Mouse (Mus musculus) ES-E14 (cell line): ENCODE measurements around the gene Kndc1. TPM values are rescaled to one million over a fixed set of nuclear protein-coding genes. Genes with fewer than 3 reads are reported as not detected.
A peak's percentile ranks its signal among the peaks of the same experiment; 100 is the strongest.

Experiments
- DNase-seq: peaks from one replicate; pipeline ENCODE4 v3.0.0-alpha.2; 2013; ENCODE audit warnings: low read depth, low spot score
- H3K27ac ChIP-seq: 2 replicates; pipeline ENCODE4 v1.5.1; 2012; ENCODE audit warnings: low read depth, mild to moderate bottlenecking, low read length, moderate library complexity, mixed read lengths; ENCODE audit not compliant: poor library complexity, insufficient read depth, severe bottlenecking
- H3K36me3 ChIP-seq: 2 replicates; pipeline ENCODE4 v1.6.1; 2012; ENCODE audit warnings: mild to moderate bottlenecking, low read length, moderate library complexity, mixed read lengths; ENCODE audit not compliant: control insufficient read depth, poor library complexity, insufficient read depth, severe bottlenecking
- H3K4me1 ChIP-seq, 2 experiments: fragments of 150-350 bp in 1 of 2; sonication (generic) in 1 of 2; 2 replicates each; pipeline ENCODE4 v1.6.1; 2012; ENCODE audit warnings: low read length in 2 of 2, mild to moderate bottlenecking in 1 of 2, mixed read lengths in 1 of 2; ENCODE audit not compliant: control insufficient read depth in 2 of 2, insufficient read depth in 2 of 2, poor library complexity in 1 of 2
- H3K4me3 ChIP-seq, 2 experiments: fragments of 150-350 bp in 1 of 2; sonication (generic) in 1 of 2; 2 replicates each; pipeline ENCODE4 v1.5.1; 2012; ENCODE audit warnings: low read length in 2 of 2, low read depth in 1 of 2, mild to moderate bottlenecking in 1 of 2, mixed read lengths in 1 of 2; ENCODE audit not compliant: insufficient read depth in 1 of 2, poor library complexity in 1 of 2, severe bottlenecking in 1 of 2
- H3K9ac ChIP-seq: 2 replicates; pipeline ENCODE4 v1.6.1; 2012; ENCODE audit warnings: low read depth, mild to moderate bottlenecking, low read length, mixed read lengths; ENCODE audit not compliant: poor library complexity, insufficient read depth, severe bottlenecking
- H3K9me3 ChIP-seq: fragments of 150-350 bp; sonication (generic); 2 replicates; pipeline ENCODE4 v1.6.1; 2012; ENCODE audit warnings: low read depth, mild to moderate bottlenecking, low read length; ENCODE audit not compliant: control insufficient read depth, insufficient read depth
- CHD2 ChIP-seq: IDR thresholded peaks from 2 replicates; pipeline ENCODE4 v1.6.1; 2014; ENCODE audit warnings: mild to moderate bottlenecking, low read depth, low read length, inconsistent platforms
- HCFC1 ChIP-seq: IDR thresholded peaks from 2 replicates; pipeline ENCODE4 v1.6.1; 2012; ENCODE audit warnings: low read length, inconsistent platforms, borderline replicate concordance; ENCODE audit not compliant: insufficient read depth
- MAFK ChIP-seq: IDR thresholded peaks from 2 replicates; pipeline ENCODE4 v1.6.1; 2014; ENCODE audit warnings: mild to moderate bottlenecking, low read depth, low read length, inconsistent platforms; ENCODE audit not compliant: insufficient read depth
- ZC3H11A ChIP-seq: IDR thresholded peaks from 2 replicates; pipeline ENCODE4 v1.6.1; 2012; ENCODE audit warnings: low read depth, mild to moderate bottlenecking, inconsistent platforms, low read length, borderline replicate concordance
- ZNF384 ChIP-seq: IDR thresholded peaks from 2 replicates; pipeline ENCODE4 v1.6.1; 2012; ENCODE audit warnings: low read depth, low read length, inconsistent platforms
- in situ Hi-C, 2 experiments: fragments of 600-800 bp; cut with MboI; formaldehyde crosslinking; loops; one replicate each; pipeline ENCODE4 v1.15.1; 2025; ENCODE audit warnings: low sequenced_read_pairs in 2 of 2, inconsistent platforms in 1 of 2; ENCODE audit not compliant: unreplicated experiment in 2 of 2
- total RNA-seq: library from RNA; depleted of rRNA; stranded (reverse); fragments of 300-350 nt; gene quantifications from 2 replicates; pipeline ENCODE4 v1.2.3, GENCODE M21; 2012

Kndc1 gene
- total RNA-seq, 1 experiment: 2.3 TPM

DNA sequence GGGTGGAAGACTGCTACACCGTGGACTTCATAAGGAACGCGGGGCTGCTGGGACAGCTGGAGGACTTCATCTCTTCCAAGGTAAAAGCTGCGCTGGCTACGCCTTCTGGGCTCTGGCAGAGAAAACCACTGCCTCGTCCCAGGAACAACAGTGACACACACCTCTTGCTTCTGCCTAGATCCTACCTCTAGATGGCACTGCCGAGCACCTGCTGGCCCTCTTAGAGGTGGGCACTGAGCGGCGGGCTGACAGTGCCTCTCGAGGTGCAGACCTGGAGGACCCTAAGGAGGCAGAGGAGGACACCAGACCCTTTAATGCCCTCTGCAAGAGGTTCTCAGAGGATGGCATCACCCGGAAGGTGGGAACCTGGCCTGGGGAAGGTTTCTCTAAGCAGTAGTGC is 36.2 kb downstream of the Kndc1 start:
- no peak overlapping the region for H3K27ac ChIP-seq
- TF ChIP-seq HCFC1 (no peak), CHD2 (no peak), ZC3H11A (peak; percentile 7; the same call in 1 of the 2 replicates)
- no peak overlapping the region for H3K9ac ChIP-seq
- in situ Hi-C loops: no loop called here
- H3K4me3 ChIP-seq: no peak overlapping the region
- H3K4me1 ChIP-seq: 0 out of 4 replicates have a peak, but pooled peaks cover 0 to 3% of the 10 kb centered on the region in 2 experiments
- peak; percentile 58 for DNase-seq
- H3K36me3 ChIP-seq: peaks cover 2% of the 10 kb centered on the region; the same call in 1 of the 2 replicates
- no peaks in the 10 kb centered on the region for H3K9me3 ChIP-seq

DNA sequence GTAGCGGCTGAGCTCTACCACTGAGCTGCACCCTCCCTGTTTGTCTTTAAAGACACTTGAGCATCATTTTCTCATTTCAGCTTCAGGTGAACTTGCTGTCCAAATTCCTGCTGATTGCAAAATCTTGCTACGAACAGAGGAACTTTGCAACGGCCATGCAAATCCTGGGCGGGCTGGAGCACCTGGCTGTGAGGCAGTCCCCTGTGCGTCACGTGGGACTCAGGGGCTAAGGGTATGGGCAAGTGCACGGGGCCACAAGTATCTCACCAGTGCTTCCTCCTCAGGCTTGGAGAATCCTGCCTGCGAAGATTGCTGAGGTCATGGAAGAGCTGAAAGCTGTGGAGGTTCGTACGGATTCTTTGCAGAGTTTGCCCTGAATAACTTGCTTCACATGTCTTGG is 42.2 kb downstream of the Kndc1 start:
- TF ChIP-seq HCFC1 (no peak), MAFK (no peak), CHD2 (no peak), ZC3H11A (no peak), ZNF384 (no peak)
- Histone ChIP-seq H3K27ac (peak overlapping the region; percentile 63), H3K9ac (no peak overlapping the region), H3K36me3 (no peaks in the 10 kb centered on the region), H3K9me3 (no peaks in the 10 kb centered on the region), H3K4me3 (peak overlapping the region in 1 of 2 experiments; percentile 14; a peak in 1 of 4 replicates), H3K4me1 (peaks cover 3 to 25% of the 10 kb centered on the region in 2 experiments; a peak in 3 of 4 replicates)
- no peak for DNase-seq
- in situ Hi-C loops: no loop called here

GRCm38 (mm10) chr7:139937138-139937537 is 42.6 kb downstream of the Kndc1 start:
- peaks cover 3 to 29% of the 10 kb centered on the region in 2 experiments; a peak in 3 of 4 replicates for H3K4me1 ChIP-seq
- no peak overlapping the region for H3K9ac ChIP-seq
- no peaks in the 10 kb centered on the region for H3K36me3 ChIP-seq
- peak overlapping the region; percentile 63 for H3K27ac ChIP-seq
- no peak for TF ChIP-seq ZNF384
- TF ChIP-seq HCFC1: no peak
- TF ChIP-seq MAFK: no peak
- TF ChIP-seq ZC3H11A: no peak
- 0 out of 2 replicates have a peak, but pooled peaks have one; percentile 25 for TF ChIP-seq CHD2
- no peak for DNase-seq
- peak overlapping the region in 1 of 2 experiments; percentile 14; a peak in 1 of 4 replicates for H3K4me3 ChIP-seq
- in situ Hi-C loops: no loop called here
- no peaks in the 10 kb centered on the region for H3K9me3 ChIP-seq

DNA sequence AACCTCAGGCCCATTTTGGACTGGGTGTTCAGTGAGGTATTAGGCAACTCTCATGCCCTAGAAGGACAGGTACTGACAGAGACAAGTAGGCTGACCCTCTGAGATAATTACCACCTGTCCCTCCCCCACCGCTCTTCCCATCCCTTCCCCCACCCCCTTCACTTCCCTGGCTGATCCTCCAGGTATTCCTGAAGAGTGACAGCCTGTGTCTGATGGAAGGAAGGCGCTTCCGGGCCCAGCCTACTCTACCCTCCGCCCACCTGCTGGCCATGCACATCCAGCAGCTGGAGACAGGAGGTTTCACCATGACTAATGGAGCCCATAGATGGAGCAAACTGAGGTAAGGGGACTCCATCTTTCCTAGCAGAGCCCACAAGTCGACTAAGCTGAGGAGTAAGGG is 43.3 kb downstream of the Kndc1 start:
- Histone ChIP-seq H3K27ac (peak overlapping the region; percentile 61), H3K4me3 (peak overlapping the region; percentile 29 to 57; a peak in 3 of 4 replicates), H3K4me1 (peaks cover 3 to 31% of the 10 kb centered on the region in 2 experiments; a peak in 3 of 4 replicates), H3K36me3 (no peaks in the 10 kb centered on the region), H3K9ac (peak overlapping the region; percentile 45), H3K9me3 (no peaks in the 10 kb centered on the region)
- in situ Hi-C loops: no loop called here
- TF ChIP-seq MAFK (no peak), CHD2 (no peak), ZNF384 (no peak), HCFC1 (no peak), ZC3H11A (no peak)
- no peak for DNase-seq
